ENCODE assay signal across 23 mouse cellular contexts in the genomic region with DNA sequence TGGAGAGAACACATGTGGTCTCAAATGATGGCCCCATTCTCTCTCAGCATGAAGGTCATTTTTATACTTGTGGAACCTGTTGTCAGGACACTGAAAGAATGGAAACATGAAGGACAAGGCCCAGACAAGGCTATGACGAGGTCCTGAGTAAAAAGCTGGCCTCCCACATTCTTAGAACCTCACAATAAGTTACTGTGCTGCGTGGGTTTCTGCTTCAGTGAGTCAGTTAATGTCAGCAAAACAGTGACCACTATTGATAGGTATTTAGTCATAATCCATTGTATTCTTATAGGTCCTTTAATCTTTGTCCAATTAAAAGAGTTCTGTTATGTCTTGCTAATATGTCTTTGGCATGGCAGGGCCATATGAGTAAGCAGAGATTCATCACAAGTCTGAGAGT.
"Had no signal": no experiment of that assay in that cellular context is flagged by ENCODE, and none has a peak within 500 bp of the region (broad histone marks: within the 10 kb centered on the region; RNA-seq: fewer than 3 reads in every experiment).

No protein-coding gene starts in this region.

- H3K4me3 ChIP-seq: heart, adult 2 months; heart, embryonic 10.5 days; heart, embryonic 12.5 days; hindbrain, embryonic 10.5 days; hindbrain, embryonic 12.5 days; intestine, embryonic 15.5 days; layer of hippocampus, adult 2 months; left cerebral cortex, adult 2 months; limb, embryonic 10.5 days; limb, embryonic 12.5 days; liver, embryonic 13.5 days had no signal

- DNase-seq: gastrocnemius, postnatal 14 days; gastrocnemius, postnatal 36 days; heart, adult 11 months; heart, adult 2 months; heart, postnatal 10 days; heart, postnatal 4 days; kidney, adult 18-20 months; kidney, adult 8-10 months; kidney, postnatal 10 days; kidney, postnatal 25 days; kidney, postnatal 4 days; liver; liver, embryonic 13.5 days had no signal

- H3K4me1 ChIP-seq: heart, embryonic 10.5 days; heart, embryonic 12.5 days; hindbrain, embryonic 10.5 days; hindbrain, embryonic 12.5 days; intestine, embryonic 15.5 days; limb, embryonic 10.5 days; liver, embryonic 13.5 days had no signal

- H3K27ac ChIP-seq: heart, adult 2 months; heart, embryonic 10.5 days; hindbrain, embryonic 10.5 days; hindbrain, embryonic 12.5 days; hindbrain, embryonic 14.5 days; intestine, embryonic 15.5 days; layer of hippocampus, adult 2 months; left cerebral cortex, adult 2 months; limb, embryonic 10.5 days; limb, embryonic 12.5 days; liver, embryonic 13.5 days had no signal
